Mouse (Mus musculus): ENCODE measurements around the gene 4930579F01Rik. TPM values are rescaled to one million over a fixed set of nuclear protein-coding genes. Genes with fewer than 3 reads are reported as not detected.

Gene 4930579F01Rik
- polyA plus RNA-seq, 1 experiment from 2014 or later: not detected

DNA sequence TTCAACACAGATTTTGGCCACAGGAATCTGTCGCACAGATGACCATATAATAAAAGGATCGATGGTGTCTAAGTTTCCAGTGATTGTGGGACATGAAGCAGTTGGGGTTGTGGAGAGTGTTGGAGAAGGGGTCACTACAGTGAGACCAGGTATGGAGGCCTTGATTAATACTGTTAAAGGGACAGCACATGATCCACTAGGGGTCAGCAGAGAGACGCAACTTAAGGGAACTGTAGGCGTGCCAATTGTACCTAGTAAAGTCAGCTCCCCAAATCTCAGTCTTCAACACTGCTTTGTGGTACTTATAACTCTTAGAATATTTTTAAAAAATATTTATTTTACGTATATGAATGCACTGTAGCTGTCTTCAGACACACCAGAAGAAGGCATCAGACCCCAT is 29.3 kb upstream of the 4930579F01Rik start:
- 48% methylated on average over 5 of the region's 5 CpGs for WGBS
- H3K9me3 ChIP-seq (ENCODE audit: control insufficient read depth, low read length): no peaks in the 10 kb centered on the region
- H3K4me1 ChIP-seq (ENCODE audit: control insufficient read depth, insufficient read depth, low read length): no peaks in the 10 kb centered on the region
- no peaks in the 10 kb centered on the region for H3K27me3 ChIP-seq (ENCODE audit: control insufficient read depth, insufficient read depth, low read length)
- no peak overlapping the region for H3K27ac ChIP-seq (ENCODE audit: low read depth, low read length)
- peak; percentile 53 for DNase-seq (ENCODE audit: low spot score)
- ATAC-seq (ENCODE audit: insufficient read depth, low FRiP score, low TSS enrichment): peak; percentile 81
- H3K4me2 ChIP-seq (ENCODE audit: low read depth): no peak overlapping the region
- H3K4me3 ChIP-seq (ENCODE audit: low read depth, low read length): no peak overlapping the region
- no peak overlapping the region for H3K9ac ChIP-seq (ENCODE audit: low read length)
- no peaks in the 10 kb centered on the region for H3K36me3 ChIP-seq (ENCODE audit: control insufficient read depth, insufficient read depth, low read length)

DNA sequence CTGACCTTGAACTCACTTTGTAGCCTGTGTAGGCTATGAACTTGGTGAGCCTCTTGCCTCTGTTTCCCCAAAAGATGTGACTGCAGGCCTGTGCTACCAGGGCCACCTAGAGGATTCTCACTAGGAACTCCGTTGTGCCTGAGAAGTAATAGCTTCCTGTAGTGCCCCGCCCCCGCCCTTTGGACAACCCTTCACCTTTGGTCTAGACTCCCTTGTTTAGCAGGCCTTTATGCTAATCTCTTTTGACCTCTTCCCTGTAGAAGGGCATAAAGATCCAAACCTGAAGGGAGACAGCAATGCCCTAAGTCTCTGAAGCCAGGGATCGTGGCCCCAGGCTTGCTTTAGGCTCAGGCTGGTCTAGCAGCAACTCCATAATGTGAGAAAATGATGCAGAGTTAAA is 28.9 kb upstream of the 4930579F01Rik start:
- 68% methylated on average over 4 of the region's 4 CpGs for whole genome bisulfite sequencing
- no peak for DNase-seq (ENCODE audit: low spot score)

DNA sequence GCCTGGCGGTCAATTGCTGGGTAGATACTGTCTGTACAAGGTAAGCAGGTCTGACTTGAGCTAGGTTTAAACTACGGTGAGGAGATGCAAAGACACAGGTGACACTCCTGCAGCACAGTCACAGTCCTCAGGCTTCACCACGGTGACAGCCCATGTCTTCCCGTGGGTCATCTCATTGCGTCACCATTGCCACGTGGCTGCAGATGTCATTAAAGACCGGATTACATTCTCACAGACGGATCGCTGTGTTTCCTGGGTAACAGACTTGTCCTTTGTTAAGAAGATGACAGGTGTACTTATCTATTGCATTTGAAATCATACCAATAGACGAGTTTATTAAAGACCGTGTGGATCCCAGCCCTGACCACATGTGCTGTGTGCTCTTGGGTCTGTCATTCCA is 27.5 kb upstream of the 4930579F01Rik start:
- Histone ChIP-seq H3K4me3 (ENCODE audit: low read depth, low read length) (no peak overlapping the region), H3K4me2 (ENCODE audit: low read depth) (no peak overlapping the region), H3K9ac (ENCODE audit: low read length) (no peak overlapping the region), H3K36me3 (ENCODE audit: control insufficient read depth, insufficient read depth, low read length) (no peaks in the 10 kb centered on the region), H3K27me3 (ENCODE audit: control insufficient read depth, insufficient read depth, low read length) (no peaks in the 10 kb centered on the region), H3K27ac (ENCODE audit: low read depth, low read length) (no peak overlapping the region), H3K4me1 (ENCODE audit: control insufficient read depth, insufficient read depth, low read length) (no peaks in the 10 kb centered on the region), H3K9me3 (ENCODE audit: control insufficient read depth, low read length) (no peaks in the 10 kb centered on the region)
- no peak for DNase-seq (ENCODE audit: low spot score)
- ATAC-seq (ENCODE audit: insufficient read depth, low FRiP score, low TSS enrichment): no peak
- 88% methylated on average over 11 of the region's 11 CpGs for WGBS

More for the DNA sequence above, 28.9 kb upstream of the 4930579F01Rik start:
- Histone ChIP-seq H3K36me3 (ENCODE audit: control insufficient read depth, insufficient read depth, low read length) (no peaks in the 10 kb centered on the region), H3K4me2 (ENCODE audit: low read depth) (no peak overlapping the region), H3K9me3 (ENCODE audit: control insufficient read depth, low read length) (no peaks in the 10 kb centered on the region), H3K9ac (ENCODE audit: low read length) (no peak overlapping the region), H3K27me3 (ENCODE audit: control insufficient read depth, insufficient read depth, low read length) (no peaks in the 10 kb centered on the region), H3K4me1 (ENCODE audit: control insufficient read depth, insufficient read depth, low read length) (no peaks in the 10 kb centered on the region), H3K4me3 (ENCODE audit: low read depth, low read length) (no peak overlapping the region), H3K27ac (ENCODE audit: low read depth, low read length) (no peak overlapping the region)
- no peak for ATAC-seq (ENCODE audit: insufficient read depth, low FRiP score, low TSS enrichment)

DNA sequence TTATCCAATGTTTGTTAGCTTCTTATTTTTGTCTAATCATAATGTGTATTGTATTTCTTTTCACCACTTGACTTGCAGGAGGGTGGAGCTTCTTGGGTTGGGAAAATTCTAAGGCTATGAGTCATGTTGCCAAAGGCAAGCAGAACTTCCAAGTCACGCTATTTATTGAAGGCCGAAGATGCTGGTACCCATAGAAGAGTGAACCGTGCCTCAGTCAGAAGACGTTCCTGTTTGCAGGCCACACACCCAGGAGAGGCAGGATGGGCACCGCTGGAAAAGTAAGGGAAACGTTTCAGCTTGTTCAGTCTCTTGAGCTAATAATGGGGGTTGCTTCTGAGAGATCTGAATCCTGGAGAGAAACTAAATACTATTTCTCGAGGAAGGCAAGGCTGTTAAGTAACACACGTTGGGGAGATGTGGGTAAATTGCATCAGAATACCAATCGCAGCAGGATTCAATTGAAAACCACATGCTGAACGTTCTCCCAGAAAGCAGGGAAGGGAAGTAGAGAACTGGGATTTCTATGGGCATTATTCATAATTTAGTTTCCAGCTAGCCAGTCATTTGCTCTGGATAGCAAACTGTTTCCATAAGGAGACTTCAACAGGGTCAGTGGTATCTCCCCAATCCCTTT is 24.1 kb upstream of the 4930579F01Rik start, which contains the start of gene Adh7:
Gene Adh7, plus strand, starts transcription at position 130 of the 634 bp plus-strand sequence.
- Histone ChIP-seq H3K4me3 (ENCODE audit: low read depth, low read length) (no peak within 1 kb of the TSS), H3K9me3 (ENCODE audit: control insufficient read depth, low read length) (no peaks in the 10 kb centered on the region), H3K27me3 (ENCODE audit: control insufficient read depth, insufficient read depth, low read length) (no peaks in the 10 kb centered on the region), H3K4me1 (ENCODE audit: control insufficient read depth, insufficient read depth, low read length) (no peaks in the 10 kb centered on the region), H3K36me3 (ENCODE audit: control insufficient read depth, insufficient read depth, low read length) (no peaks in the 10 kb centered on the region), H3K27ac (ENCODE audit: low read depth, low read length) (no peak within 1 kb of the TSS), H3K4me2 (ENCODE audit: low read depth) (no peak within 1 kb of the TSS), H3K9ac (ENCODE audit: low read length) (no peak within 1 kb of the TSS)
- WGBS: 81% methylated on average over 10 of the region's 10 CpGs
- no peak for DNase-seq (ENCODE audit: low spot score)
- no peak for ATAC-seq (ENCODE audit: insufficient read depth, low FRiP score, low TSS enrichment)

DNA sequence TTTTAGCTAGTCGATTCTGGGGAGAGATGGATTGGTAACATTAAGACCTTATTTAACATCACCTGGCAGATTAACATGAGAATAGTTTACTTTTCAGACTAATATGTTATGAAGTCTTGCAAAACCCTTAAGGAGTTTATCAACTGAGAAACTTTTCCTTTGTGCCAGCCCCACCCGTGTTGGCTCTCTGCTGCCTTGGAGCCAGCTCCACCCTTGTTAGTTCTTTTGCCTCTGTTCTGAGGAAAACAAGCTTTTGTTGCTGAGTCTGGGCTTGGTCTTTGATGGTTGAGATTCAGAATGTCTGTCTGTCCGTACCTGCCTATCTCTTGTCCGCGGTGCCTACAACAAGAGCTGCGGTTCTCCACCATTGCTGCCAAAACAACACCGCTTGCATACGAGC is 22.5 kb upstream of the 4930579F01Rik start:
- Histone ChIP-seq H3K27ac (ENCODE audit: low read depth, low read length) (no peak overlapping the region), H3K36me3 (ENCODE audit: control insufficient read depth, insufficient read depth, low read length) (no peaks in the 10 kb centered on the region), H3K9me3 (ENCODE audit: control insufficient read depth, low read length) (no peaks in the 10 kb centered on the region), H3K27me3 (ENCODE audit: control insufficient read depth, insufficient read depth, low read length) (no peaks in the 10 kb centered on the region), H3K4me1 (ENCODE audit: control insufficient read depth, insufficient read depth, low read length) (no peaks in the 10 kb centered on the region), H3K9ac (ENCODE audit: low read length) (no peak overlapping the region), H3K4me2 (ENCODE audit: low read depth) (no peak overlapping the region), H3K4me3 (ENCODE audit: low read depth, low read length) (no peak overlapping the region)
- 86% methylated on average over 8 of the region's 8 CpGs for WGBS
- no peak for DNase-seq (ENCODE audit: low spot score)
- ATAC-seq (ENCODE audit: insufficient read depth, low FRiP score, low TSS enrichment): no peak

DNA sequence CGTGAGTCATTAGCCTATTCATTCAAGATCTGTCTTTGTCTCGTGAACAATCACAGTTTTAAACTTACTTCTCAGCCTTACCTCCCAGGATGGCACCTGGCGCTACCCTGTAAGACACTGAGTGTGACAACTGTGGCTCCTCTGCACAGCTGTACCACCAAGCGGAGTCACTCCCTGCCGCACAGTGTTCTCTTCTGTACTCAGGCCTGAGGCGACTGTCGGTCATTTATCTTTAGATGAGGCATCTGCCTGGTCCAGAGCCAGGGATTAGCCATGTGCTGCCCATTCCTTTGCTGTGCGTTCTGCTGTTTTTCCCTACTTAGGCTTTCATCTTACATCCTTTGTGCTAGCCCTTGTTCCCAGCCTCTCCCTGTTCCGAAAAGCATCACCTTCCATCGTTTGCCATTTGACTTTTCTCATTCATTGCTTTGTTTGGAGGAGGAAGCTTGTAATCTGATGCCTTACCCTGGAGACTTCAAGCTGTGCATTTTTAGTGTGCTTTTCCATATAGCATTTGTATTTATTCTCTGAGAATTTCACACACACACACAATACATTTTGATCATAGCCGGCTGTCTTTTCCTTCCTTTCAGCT is 21.9 kb upstream of the 4930579F01Rik start:
- no peaks in the 10 kb centered on the region for H3K4me1 ChIP-seq (ENCODE audit: control insufficient read depth, insufficient read depth, low read length)
- no peak overlapping the region for H3K27ac ChIP-seq (ENCODE audit: low read depth, low read length)
- WGBS: 36% methylated on average over 11 of the region's 11 CpGs
- no peak overlapping the region for H3K4me2 ChIP-seq (ENCODE audit: low read depth)
- peak; percentile 78; the same call in 1 of the 2 replicates for ATAC-seq (ENCODE audit: insufficient read depth, low FRiP score, low TSS enrichment)
- H3K27me3 ChIP-seq (ENCODE audit: control insufficient read depth, insufficient read depth, low read length): no peaks in the 10 kb centered on the region
- H3K4me3 ChIP-seq (ENCODE audit: low read depth, low read length): no peak overlapping the region
- DNase-seq (ENCODE audit: low spot score): peak; percentile 43
- H3K36me3 ChIP-seq (ENCODE audit: control insufficient read depth, insufficient read depth, low read length): no peaks in the 10 kb centered on the region
- H3K9me3 ChIP-seq (ENCODE audit: control insufficient read depth, low read length): no peaks in the 10 kb centered on the region
- no peak overlapping the region for H3K9ac ChIP-seq (ENCODE audit: low read length)

DNA sequence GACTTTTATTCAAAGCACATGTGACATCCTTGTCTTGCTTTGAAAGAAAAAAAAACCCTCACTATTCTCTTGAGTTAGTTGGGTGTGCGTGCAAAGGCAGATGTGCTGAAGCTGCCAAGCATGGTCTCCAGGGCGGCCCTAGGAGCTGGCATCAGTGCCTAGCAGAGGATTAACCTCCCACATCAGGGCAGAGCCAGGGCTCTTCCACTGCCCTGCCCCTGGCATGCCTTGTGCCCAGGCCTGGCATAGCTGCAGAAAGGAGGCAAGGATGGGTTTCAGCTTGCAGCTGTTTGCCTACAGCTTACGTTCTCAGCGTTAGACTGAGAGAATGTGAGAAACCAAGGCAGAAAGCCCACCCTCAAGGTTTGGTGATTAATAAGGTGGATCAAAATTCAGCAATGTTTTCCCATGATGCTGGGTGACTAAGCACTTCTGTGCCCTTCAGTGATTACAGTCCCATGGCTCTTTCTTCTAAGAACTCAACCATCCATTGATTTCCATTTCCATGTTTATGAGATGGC is 18.9 kb upstream of the 4930579F01Rik start:
- 90% methylated on average over 4 of the region's 4 CpGs for WGBS
- H3K4me1 ChIP-seq (ENCODE audit: control insufficient read depth, insufficient read depth, low read length): no peaks in the 10 kb centered on the region
- no peak overlapping the region for H3K27ac ChIP-seq (ENCODE audit: low read depth, low read length)
- no peak overlapping the region for H3K4me2 ChIP-seq (ENCODE audit: low read depth)
- H3K9me3 ChIP-seq (ENCODE audit: control insufficient read depth, low read length): no peaks in the 10 kb centered on the region
- ATAC-seq (ENCODE audit: insufficient read depth, low FRiP score, low TSS enrichment) (no peak), DNase-seq (ENCODE audit: low spot score) (no peak)
- no peaks in the 10 kb centered on the region for H3K36me3 ChIP-seq (ENCODE audit: control insufficient read depth, insufficient read depth, low read length)
- no peak overlapping the region for H3K9ac ChIP-seq (ENCODE audit: low read length)
- no peak overlapping the region for H3K4me3 ChIP-seq (ENCODE audit: low read depth, low read length)
- H3K27me3 ChIP-seq (ENCODE audit: control insufficient read depth, insufficient read depth, low read length): no peaks in the 10 kb centered on the region

DNA sequence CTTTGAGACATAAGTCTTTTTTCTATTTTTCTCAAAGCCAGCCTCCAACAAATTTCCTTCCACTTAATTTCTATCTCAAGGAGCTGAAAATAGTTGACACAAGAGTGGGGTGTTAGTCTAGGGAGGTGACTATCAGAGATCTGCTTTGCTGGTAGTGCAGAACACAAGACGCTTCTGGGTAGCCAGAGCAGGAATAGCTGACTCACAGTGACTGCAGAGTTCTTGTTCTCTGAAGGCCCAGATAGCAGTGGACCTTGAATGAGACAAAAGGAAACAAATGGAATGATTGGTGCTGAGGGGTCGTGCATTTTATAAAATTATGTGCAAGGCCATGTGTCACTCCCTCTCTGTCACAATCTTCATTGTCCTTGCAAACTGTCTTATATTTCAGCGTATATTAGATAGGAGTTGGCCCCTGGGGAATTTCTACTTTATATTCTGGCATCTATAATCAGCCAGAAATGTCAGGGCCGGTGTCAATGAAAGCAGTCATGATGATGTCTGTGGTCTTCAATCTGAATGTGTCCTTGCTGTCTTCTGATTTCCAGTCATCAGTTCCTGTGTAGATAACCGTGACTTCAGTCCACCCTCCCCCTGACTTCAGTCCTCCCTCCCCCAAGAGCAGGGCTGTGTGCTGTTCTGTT is 16.9 kb upstream of the 4930579F01Rik start:
- H3K4me1 ChIP-seq (ENCODE audit: control insufficient read depth, insufficient read depth, low read length): no peaks in the 10 kb centered on the region
- WGBS: 88% methylated on average over 5 of the region's 5 CpGs
- H3K4me3 ChIP-seq (ENCODE audit: low read depth, low read length): no peak overlapping the region
- no peak overlapping the region for H3K4me2 ChIP-seq (ENCODE audit: low read depth)
- ATAC-seq (ENCODE audit: insufficient read depth, low FRiP score, low TSS enrichment) (no peak), DNase-seq (ENCODE audit: low spot score) (no peak)
- H3K9me3 ChIP-seq (ENCODE audit: control insufficient read depth, low read length): no peaks in the 10 kb centered on the region
- H3K9ac ChIP-seq (ENCODE audit: low read length): no peak overlapping the region
- H3K27me3 ChIP-seq (ENCODE audit: control insufficient read depth, insufficient read depth, low read length): no peaks in the 10 kb centered on the region
- no peaks in the 10 kb centered on the region for H3K36me3 ChIP-seq (ENCODE audit: control insufficient read depth, insufficient read depth, low read length)
- H3K27ac ChIP-seq (ENCODE audit: low read depth, low read length): no peak overlapping the region

Data from neural tube, embryonic 11.5 days (tissue).